Mouse (Mus musculus): ENCODE data around the gene A430005L14Rik.

DNA sequence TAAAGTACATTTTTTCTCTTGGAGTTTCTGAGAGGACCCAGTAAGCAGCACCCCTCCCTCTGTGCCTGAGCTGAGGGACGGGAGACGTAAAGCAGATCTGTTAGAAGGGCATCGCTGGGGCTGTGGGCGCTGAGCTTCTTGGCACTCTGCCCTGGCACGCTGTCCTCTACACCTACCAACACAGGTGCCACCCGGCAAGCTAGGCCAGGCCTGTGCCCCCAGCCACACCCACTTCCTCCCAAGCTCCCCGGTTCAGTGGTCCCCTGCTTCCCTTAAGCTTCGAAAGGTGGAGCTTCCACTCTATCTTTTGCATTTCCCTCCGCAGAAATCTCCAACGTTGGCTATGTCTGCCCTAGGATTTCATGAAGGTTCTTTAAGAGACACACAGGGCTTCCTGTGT lies 22.2 kb downstream of the A430005L14Rik start:
- no peak for TF ChIP-seq CTCF (IDR thresholded peaks at IDR 0.05; ENCODE audit: low read depth)
- no peak for TF ChIP-seq EP300 (IDR thresholded peaks at IDR 0.05; ENCODE audit: low read depth)

Data from liver, postnatal 0 days (tissue).